Mouse (Mus musculus) megakaryocyte, embryonic 14.5 days (primary cell): ENCODE results near the gene Cd6.

ENCODE experiments used
- FLI1 ChIP-seq: IDR thresholded peaks from 2 replicates; pipeline ENCODE4 v1.6.1; 2012; ENCODE audit warnings: low read length, inconsistent platforms, mixed read lengths
- GATA1 ChIP-seq: IDR thresholded peaks from 3 replicates; pipeline ENCODE4 v1.6.1; 2012; ENCODE audit warnings: mixed read lengths, low read length, inconsistent platforms, borderline replicate concordance

- TF ChIP-seq GATA1: no peak
- no peak for TF ChIP-seq FLI1
Measured at GRCm38 (mm10) chr19:10824061-10824460, 5.8 kb downstream of the Cd6 start.
